Mouse (Mus musculus): ENCODE measurements at regions not wholly inside any gene's neighbourhood (a gene's known extent, or its start where the extent isn't known, plus 50 kb on each side); places are given as distances from the start of the nearest gene placed in this dataset.

DNA sequence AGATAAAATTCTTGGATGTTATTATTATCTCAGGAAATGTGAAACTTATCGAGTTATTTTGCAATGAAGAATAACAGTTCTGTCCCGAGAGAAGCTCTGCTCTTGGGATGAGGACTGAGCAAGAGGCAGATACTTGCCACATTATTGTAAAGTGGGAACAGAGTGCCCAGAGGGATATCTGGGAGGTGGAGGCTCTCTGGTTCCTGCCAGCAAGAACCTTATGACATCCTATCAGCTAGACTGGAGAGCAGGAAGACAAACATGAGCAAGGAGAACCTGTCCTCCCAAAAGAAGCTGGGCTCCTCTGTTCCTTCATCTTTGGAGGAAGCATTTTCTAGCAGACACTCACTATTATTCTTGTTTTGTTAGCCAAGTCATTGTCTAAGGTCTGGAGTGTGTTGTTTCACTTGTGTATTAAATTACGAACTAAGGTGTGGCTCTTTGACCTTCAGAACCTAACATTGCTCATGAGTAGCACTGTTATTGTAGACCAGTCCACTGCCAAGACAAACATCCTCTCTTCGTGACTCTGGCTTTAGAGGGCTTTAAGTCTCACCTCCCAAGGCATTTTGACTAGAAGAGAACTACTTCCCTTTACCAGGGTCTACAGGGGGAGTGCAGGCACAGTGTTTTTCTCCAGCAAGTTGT is 69.6 kb upstream of the Palmd start:
- TF ChIP-seq ZKSCAN1 (IDR thresholded peaks at IDR 0.05; ENCODE audit: low read depth, low read length) (no peak), KAT2A (conservative IDR thresholded peaks at IDR 0.05; ENCODE audit: low read depth, low read length) (no peak), ETS1 (IDR thresholded peaks at IDR 0.05; ENCODE audit: low read depth, low read length) (no peak), MXI1 (IDR thresholded peaks at IDR 0.05; ENCODE audit: low read depth, low read length) (no peak), ZMIZ1 (IDR thresholded peaks at IDR 0.05; ENCODE audit: low read depth, low read length) (no peak), ELF1 (IDR thresholded peaks at IDR 0.05; ENCODE audit: low read depth, low read length) (no peak), CTCF (IDR thresholded peaks at IDR 0.05 in 2 of 3, conservative IDR thresholded peaks at IDR 0.05 in 1 of 3; ENCODE audit: control insufficient read depth in 1 of 3, insufficient read depth in 1 of 3, low read depth in 2 of 3, low read length in 3 of 3, poor library complexity in 1 of 3, severe bottlenecking in 1 of 3) (no peak), MAX (IDR thresholded peaks at IDR 0.05; ENCODE audit: low read length) (no peak), BHLHE40 (IDR thresholded peaks at IDR 0.05; ENCODE audit: borderline replicate concordance, low read depth, low read length) (no peak), USF2 (IDR thresholded peaks at IDR 0.05; ENCODE audit: borderline replicate concordance in 1 of 2, insufficient read depth in 1 of 2, low read depth in 1 of 2, low read length in 2 of 2) (no peak), JUND (IDR thresholded peaks at IDR 0.05; ENCODE audit: low read depth, low read length) (no peak), MEF2A (IDR thresholded peaks at IDR 0.05; ENCODE audit: extremely low read depth, insufficient replicate concordance, low read depth, low read length, poor library complexity, severe bottlenecking) (no peak), NELFE (IDR thresholded peaks at IDR 0.05; ENCODE audit: low read depth, low read length) (no peak), UBTF (IDR thresholded peaks at IDR 0.05; ENCODE audit: borderline replicate concordance, insufficient read depth, low read depth, low read length) (no peak)
- Histone ChIP-seq H3K9ac (ENCODE audit: control insufficient read depth, low read depth, low read length, poor library complexity, severe bottlenecking) (no peak overlapping the region), H3K9me3 (replicated peaks; ENCODE audit: insufficient read depth, low read length) (no peaks in the 10 kb centered on the region), H3K4me1 (ENCODE audit: control insufficient read depth in 1 of 2, insufficient read depth in 2 of 2, low read length in 2 of 2) (no peaks in the 10 kb centered on the region), H3K27me3 (ENCODE audit: control insufficient read depth in 1 of 2, insufficient read depth in 2 of 2, low read length in 2 of 2) (0 out of 4 replicates have a peak, but pooled peaks cover 0 to 1% of the 10 kb centered on the region in 2 experiments), H3K4me3 (ENCODE audit: control insufficient read depth in 1 of 2, insufficient read depth in 1 of 2, low read depth in 2 of 2, low read length in 2 of 2) (no peak overlapping the region), H3K36me3 (ENCODE audit: control insufficient read depth in 1 of 2, insufficient read depth in 2 of 2, low read length in 2 of 2) (no peaks in the 10 kb centered on the region), H3K27ac (ENCODE audit: control insufficient read depth, low read depth, low read length) (no peak overlapping the region), H3K79me2 (ENCODE audit: control insufficient read depth, insufficient read depth, low read length, poor library complexity) (no peaks in the 10 kb centered on the region)
- no peak for DNase-seq (ENCODE audit: low read depth, low spot score)

Measured in MEL (cell line).